Mouse (Mus musculus): ENCODE results near the gene Calml4. TPM values are rescaled to one million over a fixed set of nuclear protein-coding genes. Genes with fewer than 3 reads are reported as not detected.

Calml4 gene
- polyA plus RNA-seq, 1 experiment from 2014 or later = 16.4 TPM

DNA sequence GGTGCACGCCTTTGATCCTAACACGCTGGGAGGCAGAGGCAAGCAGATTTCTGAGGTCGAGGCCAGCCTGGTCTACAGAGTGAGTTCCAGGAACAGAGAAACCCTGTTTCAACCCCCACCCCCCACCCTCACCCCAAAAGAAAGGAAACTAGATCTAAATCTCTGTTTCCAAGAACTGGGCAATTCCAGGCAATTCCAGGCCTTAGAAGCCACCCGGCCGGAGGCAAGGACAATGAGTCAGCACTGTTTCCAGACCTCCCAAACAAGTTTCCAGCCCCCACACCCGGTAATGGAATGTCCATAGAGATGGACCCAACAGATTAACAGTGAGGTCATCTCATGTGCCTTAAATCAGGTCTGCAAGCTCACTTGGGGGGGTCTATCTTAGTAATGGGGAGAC lies 28.0 kb upstream of the Calml4 start:
- Histone ChIP-seq H3K27ac (ENCODE audit: low read depth) (no peak overlapping the region), H3K27me3 (ENCODE audit: insufficient read depth, low read length) (no peaks in the 10 kb centered on the region), H3K4me1 (ENCODE audit: insufficient read depth) (peaks cover 3% of the 10 kb centered on the region; the same call in 1 of the 2 replicates), H3K9ac (replicated peaks) (no peak overlapping the region), H3K4me3 (ENCODE audit: low read depth, low read length) (no peak overlapping the region), H3K36me3 (replicated peaks; ENCODE audit: insufficient read depth, low read length) (no peaks in the 10 kb centered on the region), H3K4me2 (ENCODE audit: low read depth, low read length) (no peak overlapping the region), H3K9me3 (ENCODE audit: low read length) (no peaks in the 10 kb centered on the region)
- WGBS (ENCODE audit: insufficient replicate concordance) = 70% methylated on average over 6 of the region's 6 CpGs
- no peak for TF ChIP-seq EP300 (IDR thresholded peaks at IDR 0.05; ENCODE audit: low read depth)
- no peak for TF ChIP-seq CTCF (IDR thresholded peaks at IDR 0.05; ENCODE audit: low read depth)
- no peak for DNase-seq
- ATAC-seq = no peak

DNA sequence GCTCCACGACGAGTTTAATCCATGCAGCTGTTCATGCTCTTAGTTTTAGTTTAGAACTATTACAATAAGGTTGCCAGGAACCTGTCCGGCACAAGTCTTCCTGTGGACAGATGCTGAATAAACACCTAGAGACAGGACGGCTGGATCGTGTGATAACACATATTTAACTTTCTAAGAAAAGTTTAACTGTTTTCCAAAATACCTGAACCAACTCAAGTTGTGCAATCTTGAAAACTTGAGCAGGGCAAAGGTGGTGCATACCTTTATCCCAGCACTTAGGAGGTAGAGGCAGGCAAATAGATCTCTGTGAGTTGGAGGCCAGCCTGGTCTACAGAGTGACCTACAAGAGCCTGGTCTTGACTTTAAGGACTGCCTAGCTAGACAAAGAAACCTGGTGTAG lies 23.0 kb upstream of the Calml4 start:
- Histone ChIP-seq H3K4me3 (ENCODE audit: low read depth, low read length) (no peak overlapping the region), H3K27me3 (ENCODE audit: insufficient read depth, low read length) (no peaks in the 10 kb centered on the region), H3K9me3 (ENCODE audit: low read length) (no peaks in the 10 kb centered on the region), H3K4me2 (ENCODE audit: low read depth, low read length) (no peak overlapping the region), H3K36me3 (replicated peaks; ENCODE audit: insufficient read depth, low read length) (no peaks in the 10 kb centered on the region), H3K27ac (ENCODE audit: low read depth) (0 out of 2 replicates have a peak overlapping the region, but pooled peaks have one; percentile 44), H3K9ac (replicated peaks) (no peak overlapping the region), H3K4me1 (ENCODE audit: insufficient read depth) (peaks cover 28% of the 10 kb centered on the region)
- WGBS (ENCODE audit: insufficient replicate concordance) = 48% methylated on average over 5 of the region's 5 CpGs
- ATAC-seq (no peak), DNase-seq (no peak)
- TF ChIP-seq CTCF (IDR thresholded peaks at IDR 0.05; ENCODE audit: low read depth) (no peak), EP300 (IDR thresholded peaks at IDR 0.05; ENCODE audit: low read depth) (no peak)

DNA sequence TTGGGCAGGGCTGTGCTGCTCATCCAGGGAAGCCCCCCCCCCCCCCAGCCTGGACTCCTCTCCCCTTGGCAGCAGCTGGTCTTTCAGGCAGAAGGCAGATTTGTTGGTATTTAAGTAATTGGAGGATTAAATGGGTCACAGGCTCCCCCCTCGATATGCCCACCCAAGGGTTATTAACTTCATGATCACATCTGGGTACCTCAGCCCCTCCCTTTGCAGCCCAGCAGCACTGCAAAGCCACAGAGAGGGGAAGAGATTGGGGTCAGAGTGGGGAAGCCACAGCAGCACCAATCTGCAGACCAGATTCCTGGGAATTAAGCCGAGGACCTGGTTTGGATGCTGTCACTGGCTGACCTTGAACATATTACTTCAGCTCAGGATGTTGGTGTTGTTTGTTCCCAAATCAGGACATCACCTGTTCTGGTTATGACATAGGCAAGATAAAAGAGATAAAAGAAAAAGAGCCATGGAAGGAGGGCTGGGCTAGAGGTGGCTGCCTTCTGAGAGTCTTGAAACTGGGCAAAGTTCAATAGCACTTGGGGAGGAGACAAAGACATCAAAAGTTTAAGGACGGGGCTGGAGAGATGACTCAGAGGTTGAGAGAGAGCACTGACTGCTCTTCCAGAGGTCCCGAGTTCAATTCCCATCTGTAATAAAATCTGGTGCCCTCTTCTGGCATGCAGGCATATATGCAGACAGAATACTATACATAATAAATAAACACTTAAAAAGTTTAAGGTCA lies 22.0 kb upstream of the Calml4 start:
- Histone ChIP-seq H3K27me3 (ENCODE audit: insufficient read depth, low read length) (no peaks in the 10 kb centered on the region), H3K36me3 (replicated peaks; ENCODE audit: insufficient read depth, low read length) (no peaks in the 10 kb centered on the region), H3K9me3 (ENCODE audit: low read length) (no peaks in the 10 kb centered on the region), H3K4me1 (ENCODE audit: insufficient read depth) (peaks cover 33% of the 10 kb centered on the region), H3K27ac (ENCODE audit: low read depth) (peak overlapping the region; percentile 44; the same call in 1 of the 2 replicates), H3K4me3 (ENCODE audit: low read depth, low read length) (no peak overlapping the region), H3K4me2 (ENCODE audit: low read depth, low read length) (no peak overlapping the region), H3K9ac (replicated peaks) (no peak overlapping the region)
- TF ChIP-seq EP300 (IDR thresholded peaks at IDR 0.05; ENCODE audit: low read depth) (peak; percentile 55; the same call in 1 of the 2 replicates), CTCF (IDR thresholded peaks at IDR 0.05; ENCODE audit: low read depth) (no peak)
- DNase-seq (no peak), ATAC-seq (peak; percentile 8; the same call in 1 of the 2 replicates)
- WGBS (ENCODE audit: insufficient replicate concordance) = 43% methylated on average over 4 of the region's 4 CpGs

DNA sequence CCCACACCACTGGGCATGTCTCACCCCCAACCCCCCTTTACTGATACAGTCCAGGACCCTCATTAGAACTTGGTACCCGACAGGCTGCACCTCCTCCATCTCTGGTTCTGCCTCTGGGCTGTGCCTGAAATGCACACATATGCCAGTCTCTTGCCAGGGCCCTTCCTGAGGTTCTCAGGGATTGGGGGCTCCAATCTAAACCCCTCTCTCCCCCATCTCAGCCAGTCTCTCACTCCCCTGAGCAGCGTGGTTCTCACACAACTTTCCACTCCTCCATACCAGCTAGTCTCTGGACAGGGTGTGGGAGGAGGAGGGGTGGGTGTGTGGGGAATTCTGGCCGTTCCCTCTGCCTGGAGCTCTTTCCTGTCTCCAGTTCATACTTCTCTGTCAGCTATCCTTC lies 20.3 kb upstream of the Calml4 start:
- ATAC-seq = no peak
- Histone ChIP-seq H3K4me1 (ENCODE audit: insufficient read depth) (peaks cover 33% of the 10 kb centered on the region), H3K27ac (ENCODE audit: low read depth) (peak overlapping the region; percentile 87), H3K4me3 (ENCODE audit: low read depth, low read length) (peak overlapping the region; percentile 70), H3K9ac (replicated peaks) (no peak overlapping the region), H3K9me3 (ENCODE audit: low read length) (no peaks in the 10 kb centered on the region), H3K36me3 (replicated peaks; ENCODE audit: insufficient read depth, low read length) (no peaks in the 10 kb centered on the region), H3K4me2 (ENCODE audit: low read depth, low read length) (peak overlapping the region; percentile 91), H3K27me3 (ENCODE audit: insufficient read depth, low read length) (no peaks in the 10 kb centered on the region)
- no peak for DNase-seq
- TF ChIP-seq EP300 (IDR thresholded peaks at IDR 0.05; ENCODE audit: low read depth) (no peak), CTCF (IDR thresholded peaks at IDR 0.05; ENCODE audit: low read depth) (no peak)
- 48% methylated on average over 3 of the region's 3 CpGs for WGBS (ENCODE audit: insufficient replicate concordance)

DNA sequence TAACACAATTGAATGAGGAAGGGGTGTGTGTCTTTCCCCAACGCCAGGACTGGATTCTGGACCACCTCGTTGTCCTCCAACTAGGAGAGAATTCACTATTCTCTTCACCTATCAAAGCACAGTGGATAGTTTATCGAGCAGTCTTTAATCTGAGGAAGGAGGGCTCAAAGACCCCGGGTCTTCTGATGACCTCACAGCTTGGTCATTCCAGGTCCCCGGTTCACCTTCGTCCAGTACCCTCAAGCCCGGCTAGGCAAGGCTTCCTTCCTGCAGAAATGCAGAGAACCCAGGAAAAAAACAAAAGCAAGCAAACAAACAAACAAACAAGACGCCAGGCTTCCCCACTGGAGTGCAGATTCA lies 19.8 kb upstream of the Calml4 start:
- Histone ChIP-seq H3K9me3 (ENCODE audit: low read length) (no peaks in the 10 kb centered on the region), H3K4me2 (ENCODE audit: low read depth, low read length) (peak overlapping the region; percentile 91), H3K27me3 (ENCODE audit: insufficient read depth, low read length) (no peaks in the 10 kb centered on the region), H3K9ac (replicated peaks) (peak overlapping the region; percentile 41), H3K4me3 (ENCODE audit: low read depth, low read length) (peak overlapping the region; percentile 70), H3K27ac (ENCODE audit: low read depth) (peak overlapping the region; percentile 87), H3K36me3 (replicated peaks; ENCODE audit: insufficient read depth, low read length) (no peaks in the 10 kb centered on the region), H3K4me1 (ENCODE audit: insufficient read depth) (peaks cover 33% of the 10 kb centered on the region)
- TF ChIP-seq CTCF (IDR thresholded peaks at IDR 0.05; ENCODE audit: low read depth) (no peak), EP300 (IDR thresholded peaks at IDR 0.05; ENCODE audit: low read depth) (no peak)
- DNase-seq = no peak
- no peak for ATAC-seq
- 9% methylated on average over 8 of the region's 8 CpGs for WGBS (ENCODE audit: insufficient replicate concordance)

DNA sequence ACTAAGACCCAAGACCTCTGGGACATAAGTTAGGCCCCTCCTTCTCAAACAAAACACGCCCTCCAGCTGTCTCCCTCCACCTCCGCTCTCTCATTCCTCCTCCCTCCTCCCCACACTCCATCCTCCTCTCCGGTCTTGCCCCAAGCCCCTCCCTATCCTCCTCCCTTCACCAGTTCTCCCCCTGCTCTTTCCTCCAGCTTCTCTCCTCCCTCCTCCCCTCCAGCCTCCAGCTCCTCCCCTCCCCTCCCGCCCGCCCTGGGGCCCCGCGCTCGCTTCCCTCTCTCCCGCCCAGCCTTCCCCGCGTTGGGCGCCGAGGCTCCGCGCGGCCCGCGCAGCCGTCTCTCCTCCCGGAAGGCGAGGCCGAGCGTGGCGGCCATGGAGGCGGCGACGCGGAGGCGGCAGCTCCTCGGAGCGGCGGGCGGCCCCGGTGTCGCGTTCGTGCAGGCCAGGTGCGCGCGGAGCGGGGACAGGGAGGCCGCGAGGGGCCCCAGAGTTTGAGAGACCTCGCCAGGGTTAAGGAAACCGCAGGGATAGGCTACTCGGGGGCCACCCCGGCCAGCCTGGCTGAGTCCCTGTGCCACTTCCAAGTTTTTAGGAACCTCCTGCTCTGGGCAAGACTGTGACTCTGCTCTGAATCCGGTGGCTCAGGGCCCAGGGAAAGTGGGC lies 19.2 kb upstream of the Calml4 start, which contains the start of gene Cln6:
TSS of gene Cln6 (plus strand) at position 280 of the 666 bp plus-strand sequence.
- peak; percentile 83 for DNase-seq
- Histone ChIP-seq H3K4me2 (ENCODE audit: low read depth, low read length) (peak within 1 kb of the TSS; percentile 91), H3K27me3 (ENCODE audit: insufficient read depth, low read length) (no peaks in the 10 kb centered on the region), H3K36me3 (replicated peaks; ENCODE audit: insufficient read depth, low read length) (no peaks in the 10 kb centered on the region), H3K27ac (ENCODE audit: low read depth) (peak within 1 kb of the TSS; percentile 87), H3K4me1 (ENCODE audit: insufficient read depth) (peaks cover 33% of the 10 kb centered on the region), H3K9ac (replicated peaks) (peak within 1 kb of the TSS; percentile 84), H3K9me3 (ENCODE audit: low read length) (no peaks in the 10 kb centered on the region), H3K4me3 (ENCODE audit: low read depth, low read length) (peak within 1 kb of the TSS; percentile 70)
- TF ChIP-seq CTCF (IDR thresholded peaks at IDR 0.05; ENCODE audit: low read depth) (no peak), EP300 (IDR thresholded peaks at IDR 0.05; ENCODE audit: low read depth) (no peak)
- 2% methylated on average over 36 of the region's 48 CpGs for WGBS (ENCODE audit: insufficient replicate concordance)
- ATAC-seq = peak; percentile 84
